Mouse (Mus musculus) left cerebral cortex, adult 8-10 months (tissue): ENCODE measurements around the gene Tle2. TPM values are rescaled to one million over a fixed set of nuclear protein-coding genes. Genes with fewer than 3 reads are reported as not detected.

ENCODE experiments used
- total RNA-seq, 4 experiments: library from RNA; stranded (reverse); gene quantifications; 2 replicates each; pipeline ENCODE4 v1.2.4; 2022

Tle2 gene
- total RNA-seq, 4 experiments from 2014 or later = 36.2 to 42.3 (median 39.2) TPM

Other genes starting within 250 kb of the Tle2 start
- gene Tbxa2r, start 245.8 kb upstream of the Tle2 start, total RNA-seq = 1 to 10 TPM in 2 of 4 experiments, under 1 TPM in 2; 0.63 to 1.3 (median 0.93) TPM
- 1 to 10 TPM; 2.0 to 2.3 (median 2.2) TPM for gene Gipc3, start 231.3 kb upstream of the Tle2 start, total RNA-seq
- gene Hmg20b, start 224.1 kb upstream of the Tle2 start, total RNA-seq = 10 to 100 TPM; 20.2 to 31.9 (median 27.2) TPM
- 10 to 100 TPM; 36.8 to 42.2 (median 37.9) TPM for gene Mfsd12, start 217.1 kb upstream of the Tle2 start, total RNA-seq
- 1 to 10 TPM in 3 of 4 experiments, under 1 TPM in 1; 0.77 to 2.4 (median 1.2) TPM for gene 4930404N11Rik, start 208.7 kb upstream of the Tle2 start, total RNA-seq
- 10 to 100 TPM; 66.8 to 73.4 (median 70.6) TPM for gene Fzr1, start 196.0 kb upstream of the Tle2 start, total RNA-seq
- 10 to 100 TPM; 81.4 to 89.7 (median 85.5) TPM for gene Dohh, start 190.1 kb upstream of the Tle2 start, total RNA-seq
- gene Gm48551, start 190.1 kb upstream of the Tle2 start, total RNA-seq = 1 to 10 TPM; 2.0 to 5.2 (median 4.0) TPM
- gene Gm48552, start 185.6 kb upstream of the Tle2 start, total RNA-seq = 1 to 10 TPM; 2.5 to 3.3 (median 2.6) TPM
- gene Smim24, start 181.5 kb upstream of the Tle2 start, total RNA-seq = 1 to 10 TPM in 2 of 4 experiments, under 1 TPM in 2; 0.50 to 1.6 (median 0.84) TPM
- 10 to 100 TPM; 83.3 to 98.1 (median 85.4) TPM for gene Nfic, start 118.9 kb upstream of the Tle2 start, total RNA-seq
- gene Celf5, start 91.9 kb upstream of the Tle2 start, total RNA-seq = 100 to 1,000 TPM; 229 to 265 (median 242) TPM
- 10 to 100 TPM; 70.9 to 91.6 (median 73.7) TPM for gene Ncln, start 78.2 kb upstream of the Tle2 start, total RNA-seq
- 1 to 10 TPM in 2 of 4 experiments, under 1 TPM in 2; 0.41 to 1.2 (median 0.89) TPM for gene S1pr4, start 74.4 kb upstream of the Tle2 start, total RNA-seq
- gene Gna15, start 50.3 kb upstream of the Tle2 start, total RNA-seq = 1 to 10 TPM; 3.4 to 6.1 (median 5.3) TPM
- 100 to 1,000 TPM in 3 of 4 experiments, 10 to 100 TPM in 1; 99.3 to 110 (median 101) TPM for gene Gna11, start 29.4 kb upstream of the Tle2 start, total RNA-seq
- 100 to 1,000 TPM; 719 to 760 (median 743) TPM for gene Aes, start 15.1 kb upstream of the Tle2 start, total RNA-seq
- gene Tle6, start 26.5 kb downstream of the Tle2 start, total RNA-seq = 10 to 100 TPM; 10.3 to 17.2 (median 14.0) TPM
- 1 to 10 TPM; 3.3 to 5.4 (median 3.9) TPM for gene BC025920, start 31.7 kb downstream of the Tle2 start, total RNA-seq
- 10 to 100 TPM; 21.8 to 27.9 (median 25.2) TPM for gene Sirt6, start 53.2 kb downstream of the Tle2 start, total RNA-seq
- gene Ankrd24, start 54.0 kb downstream of the Tle2 start, total RNA-seq = 10 to 100 TPM; 39.7 to 47.9 (median 43.1) TPM
- 1 to 10 TPM; 2.7 to 5.4 (median 3.3) TPM for gene Gm10778, start 74.5 kb downstream of the Tle2 start, total RNA-seq
- gene Zfp433, start 130.3 kb downstream of the Tle2 start, total RNA-seq = 10 to 100 TPM in 3 of 4 experiments, 1 to 10 TPM in 1; 9.1 to 14.3 (median 11.6) TPM
- gene Gm3055, start 196.6 kb downstream of the Tle2 start, total RNA-seq = 10 to 100 TPM in 2 of 4 experiments, 1 to 10 TPM in 2; 7.0 to 11.3 (median 9.8) TPM
- gene Gm4767, start 237.6 kb downstream of the Tle2 start, total RNA-seq = 1 to 10 TPM; 3.8 to 5.0 (median 4.4) TPM